Comparison of ENCODE assay signal across 17 mouse cellular contexts in genomic region chr15:59721018-59721417, GRCm38 (mm10).
DNase-seq lines count a peak whose midpoint lies in the region; TF ChIP-seq lines count a peak whose summit lies in the region.
"Had no signal": no experiment of that assay in that cellular context is flagged by ENCODE, and none has a peak within 500 bp of the region (broad histone marks: within the 10 kb centered on the region; RNA-seq: fewer than 3 reads in every experiment).

No protein-coding gene starts in this region.

- H3K27me3 ChIP-seq in splenic B cell, adult 2 months (ENCODE audit: control insufficient read depth, insufficient read depth, low read length, poor library complexity, severe bottlenecking), result no peaks in the 10 kb centered on the region
- H3K27me3 ChIP-seq: embryonic facial prominence, embryonic 13.5 days; heart, embryonic 13.5 days; hindbrain, embryonic 15.5 days; kidney, embryonic 15.5 days; neural tube, embryonic 12.5 days had no signal

- TF ChIP-seq CTCF in bone marrow macrophage, adult 2 months (IDR thresholded peaks at IDR 0.05; ENCODE audit: low read depth, low read length), result 0 out of 2 replicates have a peak, but pooled peaks have one; percentile 5

- no peak overlapping the region for H3K4me3 ChIP-seq in bone marrow macrophage, adult 2 months (ENCODE audit: insufficient read depth, low read length)
- H3K4me3 ChIP-seq in macrophage (ENCODE audit: inconsistent target), result no peak overlapping the region
- H3K4me3 ChIP-seq: embryonic facial prominence, embryonic 13.5 days; heart, embryonic 13.5 days; hindbrain, embryonic 15.5 days; kidney, embryonic 15.5 days; neural tube, embryonic 12.5 days had no signal

- no peaks in the 10 kb centered on the region for H3K36me3 ChIP-seq in macrophage (ENCODE audit: inconsistent target)
- H3K36me3 ChIP-seq in splenic B cell, adult 2 months (ENCODE audit: control insufficient read depth, insufficient read depth, low read length, poor library complexity, severe bottlenecking), result no peaks in the 10 kb centered on the region
- H3K36me3 ChIP-seq: embryonic facial prominence, embryonic 13.5 days; heart, embryonic 13.5 days; hindbrain, embryonic 15.5 days; kidney, embryonic 15.5 days; neural tube, embryonic 12.5 days had no signal

- WGBS in macrophage (ENCODE audit: missing documents), result 8% methylated on average over 6 of the region's 6 CpGs

- H3K4me1 ChIP-seq in bone marrow macrophage, adult 2 months (ENCODE audit: control insufficient read depth, insufficient read depth, low read length), result peaks cover 62% of the 10 kb centered on the region
- H3K4me1 ChIP-seq: embryonic facial prominence, embryonic 13.5 days; heart, embryonic 13.5 days; hindbrain, embryonic 15.5 days; kidney, embryonic 15.5 days; neural tube, embryonic 12.5 days had no signal

- H3K79me2 ChIP-seq in macrophage (ENCODE audit: inconsistent target), result no peaks in the 10 kb centered on the region

- no peak for TF ChIP-seq POLR2A in bone marrow macrophage, adult 2 months (IDR thresholded peaks at IDR 0.05; ENCODE audit: borderline replicate concordance, low read depth, low read length)

- peak; percentile 19 for DNase-seq in ovary, postnatal 36 days (ENCODE audit: low spot score)
- no peak for DNase-seq in ovary, adult 18-20 months (ENCODE audit: low spot score)
- DNase-seq in splenic B cell, adult 2 months (ENCODE audit: low read depth, low spot score), result peak; percentile 33
- no peak for DNase-seq in thymus, postnatal 0 days (ENCODE audit: low spot score)
- DNase-seq in adrenal gland, postnatal 36 days, result no peak
- DNase-seq: adrenal gland, postnatal 25 days; cerebellum, adult 8-10 months; kidney, postnatal 4 days; thymus, postnatal 25 days had no signal

- H3K27ac ChIP-seq in bone marrow macrophage, adult 2 months (ENCODE audit: insufficient read depth, low read depth, low read length), result peak overlapping the region; percentile 74
- H3K27ac ChIP-seq in macrophage, result peak overlapping the region; percentile 86
- H3K27ac ChIP-seq: embryonic facial prominence, embryonic 13.5 days; heart, embryonic 13.5 days; hindbrain, embryonic 15.5 days; kidney, embryonic 15.5 days; liver, embryonic 14.5 days; neural tube, embryonic 12.5 days had no signal

Comparison
In these comparisons a context has a peak if more than half of its experiments do, and no peak if none do; other contexts are left out.
1. DNase-seq: peak in ovary, postnatal 36 days (single experiment) and splenic B cell, adult 2 months (single experiment); none in ovary, adult 18-20 months (single experiment), thymus, postnatal 0 days (single experiment) and adrenal gland, postnatal 36 days (0 of 2).